Mouse (Mus musculus): ENCODE data around the gene Trim71. TPM values are rescaled to one million over a fixed set of nuclear protein-coding genes. Genes with fewer than 3 reads are reported as not detected.

Gene Trim71
- polyA plus RNA-seq, 1 experiment: not detected

- TF ChIP-seq POLR2A (IDR thresholded peaks at IDR 0.05; ENCODE audit: borderline replicate concordance, low read depth, low read length): no peak
- no peak for TF ChIP-seq CTCF (IDR thresholded peaks at IDR 0.05; ENCODE audit: low read depth, low read length)
- no peak overlapping the region for H3K4me3 ChIP-seq (ENCODE audit: insufficient read depth, low read length)
- H3K27ac ChIP-seq (ENCODE audit: insufficient read depth, low read depth, low read length): no peak overlapping the region
- H3K4me1 ChIP-seq (ENCODE audit: control insufficient read depth, insufficient read depth, low read length): no peaks in the 10 kb centered on the region
Measured at GRCm38 (mm10) chr9:114468217-114468616, 96.0 kb downstream of the Trim71 start.

- no peak overlapping the region for H3K27ac ChIP-seq (ENCODE audit: insufficient read depth, low read depth, low read length)
- H3K4me3 ChIP-seq (ENCODE audit: insufficient read depth, low read length): no peak overlapping the region
- H3K4me1 ChIP-seq (ENCODE audit: control insufficient read depth, insufficient read depth, low read length): no peaks in the 10 kb centered on the region
- TF ChIP-seq POLR2A (IDR thresholded peaks at IDR 0.05; ENCODE audit: borderline replicate concordance, low read depth, low read length) (no peak), CTCF (IDR thresholded peaks at IDR 0.05; ENCODE audit: low read depth, low read length) (no peak)
Measured at GRCm38 (mm10) chr9:114466871-114467270, 97.3 kb downstream of the Trim71 start.

GRCm38 (mm10) chr9:114465442-114465841 is 98.7 kb downstream of the Trim71 start:
- Histone ChIP-seq H3K4me1 (ENCODE audit: control insufficient read depth, insufficient read depth, low read length) (no peaks in the 10 kb centered on the region), H3K4me3 (ENCODE audit: insufficient read depth, low read length) (no peak overlapping the region)

GRCm38 (mm10) chr9:114462569-114462968 is 101.6 kb downstream of the Trim71 start:
- TF ChIP-seq CTCF (IDR thresholded peaks at IDR 0.05; ENCODE audit: low read depth, low read length) (no peak), POLR2A (IDR thresholded peaks at IDR 0.05; ENCODE audit: borderline replicate concordance, low read depth, low read length) (no peak)
- Histone ChIP-seq H3K27ac (ENCODE audit: insufficient read depth, low read depth, low read length) (no peak overlapping the region), H3K4me3 (ENCODE audit: insufficient read depth, low read length) (no peak overlapping the region), H3K4me1 (ENCODE audit: control insufficient read depth, insufficient read depth, low read length) (no peaks in the 10 kb centered on the region)

More at GRCm38 (mm10) chr9:114465442-114465841, 98.7 kb downstream of the Trim71 start:
- no peak overlapping the region for H3K27ac ChIP-seq (ENCODE audit: insufficient read depth, low read depth, low read length)
- TF ChIP-seq CTCF (IDR thresholded peaks at IDR 0.05; ENCODE audit: low read depth, low read length) (no peak), POLR2A (IDR thresholded peaks at IDR 0.05; ENCODE audit: borderline replicate concordance, low read depth, low read length) (no peak)

- no peaks in the 10 kb centered on the region for H3K4me1 ChIP-seq (ENCODE audit: control insufficient read depth, insufficient read depth, low read length)
- TF ChIP-seq CTCF (IDR thresholded peaks at IDR 0.05; ENCODE audit: low read depth, low read length): no peak
- H3K27ac ChIP-seq (ENCODE audit: insufficient read depth, low read depth, low read length): no peak overlapping the region
- no peak overlapping the region for H3K4me3 ChIP-seq (ENCODE audit: insufficient read depth, low read length)
Measured at GRCm38 (mm10) chr9:114458436-114458835, 105.7 kb downstream of the Trim71 start.

Other genes with a start within 250 kb of the Trim71 start
- gene Bcl2a1c, start 234.2 kb downstream of the Trim71 start, polyA plus RNA-seq (2012; ENCODE audit: insufficient read depth, insufficient read length, missing spikeins): not detected in 2 replicates
- gene Crtap, start 173.7 kb downstream of the Trim71 start, polyA plus RNA-seq (2012; ENCODE audit: insufficient read depth, insufficient read length, missing spikeins): 48.4 and 54.5 TPM in 2 replicates
- 63.7 and 74.4 TPM in 2 replicates for gene Glb1, start 163.3 kb downstream of the Trim71 start, polyA plus RNA-seq (2012; ENCODE audit: insufficient read depth, insufficient read length, missing spikeins)
- gene Tmppe, start 163.3 kb downstream of the Trim71 start, polyA plus RNA-seq (2012; ENCODE audit: insufficient read depth, insufficient read length, missing spikeins): 4.9 and 6.7 TPM in 2 replicates
- not detected in 2 replicates for gene Ccr4, start 59.5 kb downstream of the Trim71 start, polyA plus RNA-seq (2012; ENCODE audit: insufficient read depth, insufficient read length, missing spikeins)
- gene C130032M10Rik, start 48.7 kb downstream of the Trim71 start, polyA plus RNA-seq (2012; ENCODE audit: insufficient read depth, insufficient read length, missing spikeins): not detected in 2 replicates
- gene Cnot10, start 75.8 kb upstream of the Trim71 start, polyA plus RNA-seq (2012; ENCODE audit: insufficient read depth, insufficient read length, missing spikeins): 23.0 and 24.2 TPM in 2 replicates
- 46.1 and 46.6 TPM in 2 replicates for gene Dync1li1, start 124.4 kb upstream of the Trim71 start, polyA plus RNA-seq (2012; ENCODE audit: insufficient read depth, insufficient read length, missing spikeins)
- 95.2 and 96.3 TPM in 2 replicates for gene Cmtm6, start 166.7 kb upstream of the Trim71 start, polyA plus RNA-seq (2012; ENCODE audit: insufficient read depth, insufficient read length, missing spikeins)
- gene Cmtm7, start 217.5 kb upstream of the Trim71 start, polyA plus RNA-seq (2012; ENCODE audit: insufficient read depth, insufficient read length, missing spikeins): 184 and 192 TPM in 2 replicates

All from bone marrow macrophage, adult 2 months (primary cell).